Mouse (Mus musculus) spleen, postnatal 4 days (tissue): ENCODE data around the gene Akr1c12.
"Not testable (repeated sequence)": the region's sequence is repeated elsewhere in the genome, so short reads cannot be mapped to it uniquely, and the experiment has no call there.

Experiments used
- DNase-seq, 2 experiments: peaks; one replicate each; pipeline ENCODE4 v3.0.0; 2022; ENCODE audit warnings: low spot score in 2 of 2

Akr1c12 gene

DNA sequence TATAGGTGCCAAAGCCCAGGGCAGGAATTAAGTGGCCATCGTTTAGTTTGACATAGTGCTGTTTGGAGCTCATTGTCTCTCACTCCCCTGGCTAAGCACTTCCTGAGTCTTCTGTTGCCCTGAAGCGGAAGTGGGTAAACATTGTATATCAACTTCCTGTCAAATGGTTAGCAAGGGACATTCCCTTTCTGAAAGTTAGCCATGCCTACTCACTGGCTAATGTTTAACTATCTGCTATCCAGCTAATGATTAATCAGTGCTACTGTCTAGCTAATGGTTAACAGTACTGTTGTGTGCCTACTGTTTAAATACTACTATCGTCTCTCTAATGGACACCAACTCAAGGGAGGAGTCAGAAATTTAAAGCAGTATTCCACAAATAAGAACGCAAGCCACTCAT is at the start of gene Akr1c12:
Gene Akr1c12, minus strand, starts transcription at position 150 of the 400 bp plus-strand sequence.
- no peak for DNase-seq

DNA sequence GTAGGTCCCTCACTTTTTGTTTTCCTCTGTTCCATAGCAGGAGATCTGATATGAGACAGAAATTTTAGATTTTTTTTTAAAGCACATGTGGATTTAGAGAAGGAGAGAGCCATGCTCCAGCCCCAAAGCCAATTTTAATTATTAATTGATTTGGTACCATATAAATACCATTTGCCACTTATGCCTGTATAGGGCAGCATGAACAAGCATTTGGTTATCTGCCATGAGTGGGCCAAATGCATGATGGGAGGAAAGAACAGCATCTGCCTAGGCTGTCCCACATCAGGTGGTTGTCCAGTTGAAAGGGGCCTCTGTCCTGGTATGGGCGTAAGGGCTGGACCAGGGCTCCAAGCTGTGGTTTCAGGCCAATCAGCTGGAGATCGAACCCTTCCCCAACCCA is 39.5 kb upstream of the Akr1c12 start:
- no peak for DNase-seq

DNA sequence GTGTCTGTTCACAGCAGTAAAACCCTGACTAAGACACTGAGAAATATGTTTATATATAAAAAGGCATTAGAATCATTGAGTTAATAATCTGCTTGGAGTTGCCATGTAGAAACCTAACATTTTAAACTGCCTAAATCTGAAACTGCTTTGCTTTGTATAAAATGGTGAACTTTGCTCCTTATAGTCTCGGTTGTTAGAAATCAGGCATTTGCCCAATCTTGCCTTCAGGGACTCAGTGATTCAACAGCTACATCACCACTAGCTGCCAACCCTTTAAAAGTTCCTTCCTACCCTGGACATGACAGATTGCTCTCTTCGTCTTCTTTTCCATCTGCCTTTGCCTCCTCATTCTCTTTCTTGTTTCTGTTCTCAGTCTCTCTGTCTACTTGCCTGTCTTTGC is 34.7 kb upstream of the Akr1c12 start:
- DNase-seq = no peak

DNA sequence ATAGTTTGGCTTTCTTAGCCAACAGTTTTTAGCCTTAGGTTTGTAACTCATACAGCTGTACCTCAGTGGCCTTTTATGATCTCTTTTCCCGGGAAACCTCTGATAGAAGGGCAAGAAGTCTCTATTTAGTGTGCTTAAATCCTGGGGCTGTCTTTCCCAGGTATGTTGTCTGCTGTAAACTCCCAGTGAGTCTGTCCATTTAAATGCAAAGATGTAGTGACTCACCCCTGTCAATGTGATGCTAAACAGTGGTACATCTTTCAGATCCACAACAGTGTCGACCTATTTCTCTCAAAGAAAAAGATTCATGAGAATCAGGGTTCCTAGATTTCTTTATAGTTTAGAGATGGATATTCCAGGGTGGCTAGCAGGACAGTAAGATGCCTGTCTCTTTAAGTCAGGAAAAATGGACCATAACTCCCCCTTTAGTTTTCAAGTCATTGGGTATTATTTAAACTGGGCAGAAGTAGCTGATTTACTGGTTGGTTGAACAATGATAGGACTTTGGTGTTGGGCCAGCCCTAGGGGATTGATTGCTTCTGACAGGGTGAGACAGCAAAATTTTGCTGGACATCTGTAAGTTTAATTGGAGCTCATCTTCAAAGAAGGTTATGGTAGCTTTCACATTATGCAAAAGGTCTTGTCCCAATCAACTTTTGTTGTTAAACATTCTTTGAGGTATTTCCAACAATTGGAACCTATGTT is 25.8 kb upstream of the Akr1c12 start:
- no peak for DNase-seq

DNA sequence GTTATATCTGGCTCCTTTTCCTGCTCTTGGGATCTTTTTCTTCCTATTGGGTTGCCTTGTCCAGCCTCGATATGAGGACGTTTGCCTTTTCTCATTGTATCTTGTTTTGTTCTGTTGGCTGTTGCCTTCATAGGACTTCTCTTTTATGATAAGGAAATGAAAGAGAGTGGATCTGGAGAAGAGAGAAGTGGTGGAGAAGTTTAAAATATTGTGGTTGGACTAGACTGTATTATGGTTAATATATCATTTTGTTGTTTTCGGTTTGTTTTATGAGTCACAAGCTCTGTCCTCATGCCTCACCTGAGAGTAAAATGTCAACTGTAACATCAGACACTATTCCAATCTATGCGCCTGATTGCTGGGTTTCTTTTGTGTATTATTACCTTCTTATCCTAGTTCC is 17.8 kb upstream of the Akr1c12 start:
- DNase-seq = no peak

DNA sequence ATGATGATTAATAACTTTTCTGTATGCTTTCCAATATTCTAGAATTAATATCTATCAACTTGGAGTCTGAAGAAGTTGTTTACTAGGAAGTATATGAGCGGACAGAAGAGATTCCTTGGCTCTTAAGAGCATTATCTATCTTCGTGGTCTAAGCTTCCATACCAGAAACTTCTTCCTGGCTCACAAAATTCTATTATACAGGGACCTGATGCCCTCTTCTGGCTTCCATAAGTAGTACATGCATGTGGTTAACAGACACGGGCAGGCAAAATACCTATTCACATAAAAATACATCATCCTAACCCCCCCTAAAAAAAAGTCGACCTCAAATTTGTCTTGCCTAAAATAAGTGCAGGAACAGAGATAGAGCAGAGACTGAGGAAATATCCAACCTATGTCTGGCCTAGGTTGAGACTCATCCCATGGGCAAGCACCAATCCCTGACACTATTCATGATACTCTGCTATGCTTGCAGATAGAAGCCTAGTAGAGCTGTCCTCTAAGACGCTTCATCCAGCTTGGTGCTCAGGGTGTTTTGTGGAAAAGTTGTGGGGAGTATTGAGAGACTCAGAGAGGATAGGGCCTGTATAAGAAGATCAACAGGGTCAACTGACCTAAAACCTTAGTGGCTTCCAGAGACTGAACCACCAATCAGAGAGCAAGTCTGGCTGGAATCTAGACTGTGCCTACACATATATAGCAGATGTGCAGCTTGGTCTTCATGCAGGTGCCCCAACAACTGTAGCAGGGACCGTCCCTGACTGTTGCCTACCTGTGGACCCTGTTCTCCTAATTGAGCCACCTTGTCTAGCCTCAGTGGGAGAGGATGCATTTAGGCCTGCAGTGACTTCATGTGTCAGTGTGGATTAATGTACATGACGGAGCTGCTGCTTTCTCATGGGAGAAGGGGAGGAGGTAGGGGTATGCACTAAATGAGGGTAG is 2.5 kb upstream of the Akr1c12 start:
- no peak for DNase-seq

DNA sequence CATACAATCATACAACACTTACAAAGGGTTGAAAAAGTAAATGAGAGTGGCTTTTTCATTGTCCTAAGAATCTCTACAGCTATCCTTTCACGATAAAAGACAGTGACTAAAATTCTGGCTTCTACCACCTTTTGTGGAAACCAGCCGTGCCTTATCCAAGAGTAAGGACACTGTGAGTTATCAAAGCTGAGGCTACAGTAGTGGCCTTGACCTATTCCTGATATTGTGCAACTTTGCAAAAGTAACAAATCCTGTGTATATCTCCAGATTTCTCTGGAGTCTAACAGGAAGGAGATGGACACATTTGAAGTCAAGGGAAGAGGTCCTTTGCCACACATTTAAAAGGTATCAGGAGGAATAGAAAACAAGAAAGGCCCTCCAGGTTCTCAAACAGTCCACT is 1.7 kb downstream of the Akr1c12 start:
- DNase-seq = no peak

DNA sequence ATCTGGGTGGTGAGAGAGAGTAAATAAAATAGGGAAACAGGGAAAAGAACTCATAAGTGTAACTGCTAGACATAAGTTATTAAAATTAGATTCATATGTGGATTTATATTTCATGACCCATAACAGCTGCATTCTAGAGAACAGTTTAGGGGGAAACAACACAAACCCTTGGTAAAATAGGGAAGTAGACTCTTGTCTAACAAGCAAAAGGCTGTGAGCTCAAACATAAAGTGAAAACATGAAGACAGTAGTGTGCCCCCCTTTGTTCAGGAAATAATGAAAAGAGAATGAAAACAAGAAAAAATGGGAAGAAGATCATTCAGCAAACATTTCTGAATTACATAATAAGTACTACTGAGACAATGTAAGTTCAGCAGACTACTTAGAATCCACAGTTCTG is 8.4 kb downstream of the Akr1c12 start:
- DNase-seq = no peak

DNA sequence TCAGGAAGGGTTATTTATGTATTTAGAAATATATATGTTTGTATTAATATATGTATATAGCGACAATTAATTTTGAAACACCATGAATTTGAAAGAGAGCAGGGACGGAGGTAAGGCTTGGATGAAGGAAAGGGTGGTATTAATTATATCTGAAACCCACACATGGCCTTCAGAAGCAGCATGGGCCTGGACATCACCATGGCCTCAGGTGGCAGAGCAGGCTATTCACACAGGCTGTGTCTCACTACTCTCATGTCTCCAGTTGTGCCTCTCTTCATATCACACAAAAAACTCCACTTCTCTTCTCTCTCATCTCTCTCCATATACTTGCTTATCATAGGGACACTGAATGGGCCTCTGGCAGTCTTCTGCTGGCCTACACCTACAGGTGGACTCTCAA is 13.8 kb downstream of the Akr1c12 start:
- DNase-seq = not testable (repeated sequence)

DNA sequence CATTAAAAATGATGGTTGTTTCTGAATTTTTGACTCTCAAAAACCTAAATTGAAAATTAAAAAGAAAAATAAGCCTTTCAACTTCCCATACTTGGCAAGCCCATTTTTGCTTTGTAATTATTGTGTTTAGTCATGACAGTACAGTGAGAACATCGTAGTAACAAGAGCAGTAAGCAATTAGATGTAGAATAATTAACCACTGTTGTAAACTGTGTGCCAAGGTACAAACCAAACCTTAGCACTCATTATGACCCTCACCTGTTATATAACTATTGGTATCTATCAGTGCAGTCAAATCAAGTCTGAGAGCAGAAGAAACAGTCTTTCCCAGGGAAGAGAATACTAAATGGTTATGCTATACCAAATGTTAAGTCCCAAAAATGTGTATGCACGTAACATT is 14.2 kb downstream of the Akr1c12 start:
- DNase-seq = no peak

DNA sequence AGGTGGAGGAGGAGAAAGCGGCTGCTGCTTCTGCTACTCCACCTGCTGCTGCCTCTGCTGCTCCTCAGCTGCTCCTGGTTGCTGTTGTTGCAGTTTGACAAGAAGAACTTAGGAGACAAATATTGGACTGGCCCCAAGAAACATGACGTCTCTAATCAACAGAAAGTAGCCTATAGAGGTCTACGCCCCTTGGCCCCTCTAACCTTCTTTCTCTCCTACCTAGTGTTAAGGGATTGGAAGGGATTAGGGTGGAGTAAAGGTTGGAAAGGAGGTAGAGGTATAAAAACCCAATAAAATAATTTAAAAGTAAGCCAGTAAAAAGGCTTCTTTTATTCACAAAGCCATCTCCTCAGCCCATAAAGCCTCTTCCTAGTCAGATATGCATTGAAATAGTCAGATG is 14.6 kb downstream of the Akr1c12 start:
- DNase-seq = no peak

DNA sequence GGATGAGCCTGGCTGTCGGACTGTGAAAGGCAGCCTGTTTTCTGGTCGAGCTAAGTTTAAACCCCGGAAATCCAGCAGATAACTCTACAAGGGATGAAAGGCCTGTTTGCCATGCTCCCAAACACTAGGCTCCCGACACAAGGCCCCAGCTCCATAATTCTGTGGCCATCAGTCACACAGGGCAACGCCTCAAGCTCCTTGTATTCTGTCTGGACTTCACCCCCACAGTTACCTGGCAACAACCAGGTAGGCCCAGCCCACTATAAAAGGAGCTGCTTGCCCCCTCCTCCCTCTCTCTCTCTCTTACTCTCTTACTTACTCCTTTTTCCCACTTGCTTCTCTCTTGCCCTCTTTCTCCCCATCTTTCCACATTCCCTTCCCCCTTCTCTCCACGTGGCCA is 21.9 kb downstream of the Akr1c12 start:
- no peak for DNase-seq

DNA sequence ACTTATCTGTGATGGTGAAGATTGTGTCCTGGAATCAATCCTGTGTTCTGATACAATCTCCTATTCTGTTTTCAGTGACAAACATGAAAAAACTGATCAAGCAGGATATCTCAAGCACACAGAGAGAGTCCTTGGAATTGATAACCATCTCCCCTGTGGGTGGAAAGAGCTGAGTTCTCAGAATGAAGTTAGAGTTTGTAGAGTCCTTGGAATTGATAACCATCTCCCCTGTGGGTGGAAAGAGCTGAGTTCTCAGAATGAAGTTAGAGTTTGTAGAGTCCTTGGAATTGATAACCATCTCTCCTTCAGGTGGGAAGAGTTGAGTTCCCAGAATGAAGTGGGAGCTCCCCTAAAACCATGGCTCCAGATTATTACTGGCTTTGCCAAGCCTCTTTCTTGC is 22.3 kb downstream of the Akr1c12 start:
- not testable (repeated sequence) for DNase-seq

DNA sequence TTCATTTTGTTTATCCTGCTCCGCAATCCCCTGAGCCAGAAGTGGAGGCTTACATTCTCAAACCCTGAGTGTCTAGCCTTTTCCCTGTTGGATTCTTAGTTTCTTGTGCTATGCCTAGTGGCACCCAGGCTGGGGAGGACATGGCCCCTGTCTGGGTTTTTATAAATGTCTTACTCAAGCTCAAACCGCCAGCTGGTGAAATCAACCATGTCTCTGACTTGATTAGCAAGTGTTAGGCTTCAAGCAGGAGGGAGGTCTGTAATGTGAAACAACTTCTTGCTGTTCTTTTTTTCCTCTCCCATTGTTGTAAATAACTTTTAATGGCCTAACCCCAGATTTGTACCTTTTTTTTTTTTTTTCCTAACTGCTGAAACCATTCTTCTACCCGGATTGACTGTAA is 29.9 kb downstream of the Akr1c12 start:
- no peak for DNase-seq

DNA sequence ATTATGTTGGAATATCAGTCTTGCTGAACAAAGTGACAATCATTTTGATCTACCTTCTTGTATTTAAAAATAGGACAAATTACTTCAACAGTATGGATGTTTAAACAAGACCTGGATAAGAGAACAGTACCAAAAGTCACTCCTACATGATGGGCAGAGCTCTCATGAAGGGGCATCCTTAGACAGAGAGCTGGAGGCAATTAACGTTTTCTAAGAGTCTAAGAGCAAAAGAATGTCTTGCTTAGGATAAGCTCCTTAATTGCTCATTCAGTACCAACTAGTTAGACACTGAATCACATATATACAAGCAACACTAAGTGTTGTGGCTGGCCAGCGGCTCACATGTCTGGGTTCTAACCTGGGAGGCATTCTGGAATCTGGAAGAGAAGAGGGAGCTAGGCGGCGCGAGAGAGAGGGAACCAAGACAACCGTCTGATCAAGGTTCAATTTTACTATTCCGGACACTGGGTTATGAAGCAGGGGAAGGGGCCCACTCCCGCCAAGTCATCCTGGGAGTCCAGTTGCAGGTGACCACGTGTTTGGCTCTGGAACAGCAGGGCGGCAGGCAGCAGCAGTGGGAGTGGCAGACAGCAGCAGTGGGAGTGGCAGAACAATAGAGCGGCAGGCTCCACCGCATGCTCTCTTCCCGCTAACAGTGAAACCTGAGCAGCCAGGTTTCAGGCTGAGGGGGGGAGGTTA is 34.2 kb downstream of the Akr1c12 start:
- no peak for DNase-seq

DNA sequence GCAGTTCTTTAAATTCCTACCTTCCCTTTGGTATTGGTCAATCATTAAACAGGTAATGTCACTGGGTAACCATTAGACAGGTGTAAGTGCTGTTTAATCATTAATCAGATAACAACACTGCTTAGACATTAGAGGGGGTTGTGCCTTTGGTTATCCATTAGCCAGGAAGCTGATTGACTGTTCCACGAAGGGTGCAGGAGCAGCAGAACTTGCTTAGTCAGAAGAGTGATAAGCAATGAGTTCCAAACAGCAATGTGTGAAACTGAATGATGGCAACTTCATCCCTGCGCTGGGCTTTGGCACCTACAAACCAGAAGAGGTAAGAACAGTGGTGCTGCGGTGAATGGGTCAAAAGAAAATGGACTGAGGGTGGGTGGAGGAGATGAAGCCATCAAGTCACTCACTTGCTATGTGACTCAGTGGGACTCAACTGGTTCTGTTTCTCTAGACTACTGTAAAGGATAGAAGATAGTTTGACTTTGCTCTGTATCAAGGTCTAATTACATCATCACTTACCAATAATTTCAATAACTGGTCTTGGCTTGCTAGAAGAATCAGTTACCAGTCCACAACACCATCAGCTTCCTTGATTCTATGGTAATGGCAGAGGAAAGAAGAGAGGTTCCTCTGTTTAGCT is 45.6 kb downstream of the Akr1c12 start:
- DNase-seq = no peak

DNA sequence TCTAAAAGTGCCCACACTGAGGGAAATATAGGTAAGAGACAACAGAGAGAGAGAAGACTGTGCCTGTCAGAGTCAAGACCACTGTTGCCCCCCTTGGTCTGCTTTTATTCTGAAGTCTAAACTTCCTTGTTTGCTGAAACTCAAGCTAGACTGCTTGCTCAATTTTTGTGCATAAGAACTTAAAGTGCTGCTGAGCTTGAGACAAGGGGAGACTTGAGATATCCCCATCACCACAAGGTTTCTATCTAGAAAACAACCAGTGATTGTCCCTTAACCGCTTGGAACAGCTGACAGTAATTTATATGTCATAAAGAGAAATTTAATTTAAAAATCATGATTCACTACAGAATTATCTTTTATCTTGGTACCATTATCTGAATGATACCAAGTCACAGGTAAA is 46.1 kb downstream of the Akr1c12 start:
- DNase-seq = no peak

DNA sequence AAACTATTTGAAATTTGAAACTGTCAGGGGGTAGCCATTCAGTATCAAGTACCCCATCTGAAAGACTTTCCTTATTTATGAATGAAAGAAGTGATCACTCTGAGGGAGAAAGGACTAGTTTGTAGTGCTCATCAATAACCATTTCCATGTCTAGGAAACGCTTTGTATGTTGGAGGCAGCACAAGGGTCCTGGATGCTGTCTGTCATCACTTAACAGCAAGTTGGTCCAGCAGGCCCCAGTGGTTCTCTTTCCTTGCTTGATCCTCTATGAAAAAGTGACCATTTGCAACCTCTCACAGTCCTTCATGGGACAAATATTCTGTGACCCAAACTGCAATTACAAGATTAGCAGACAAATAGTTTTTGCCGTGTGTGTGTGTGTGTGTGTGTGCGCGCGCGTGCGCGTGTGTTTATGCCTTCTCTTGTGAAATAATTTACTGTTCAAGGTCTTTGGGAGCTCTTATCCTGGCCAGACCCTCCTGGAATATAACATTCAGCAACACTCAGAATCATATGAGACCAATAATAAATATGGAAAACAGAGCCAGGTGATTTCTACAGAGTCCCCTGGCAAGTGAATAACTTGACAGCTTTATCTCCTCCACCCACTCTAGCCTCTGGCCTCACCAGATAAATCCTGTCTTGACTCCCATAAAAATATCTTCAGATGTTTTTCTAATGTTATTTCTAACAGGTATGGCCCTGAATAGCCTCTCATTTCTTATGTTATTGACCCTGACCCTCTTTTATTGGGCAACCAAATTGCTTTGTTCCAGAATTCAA is 48.2 kb downstream of the Akr1c12 start:
- DNase-seq = no peak

DNA sequence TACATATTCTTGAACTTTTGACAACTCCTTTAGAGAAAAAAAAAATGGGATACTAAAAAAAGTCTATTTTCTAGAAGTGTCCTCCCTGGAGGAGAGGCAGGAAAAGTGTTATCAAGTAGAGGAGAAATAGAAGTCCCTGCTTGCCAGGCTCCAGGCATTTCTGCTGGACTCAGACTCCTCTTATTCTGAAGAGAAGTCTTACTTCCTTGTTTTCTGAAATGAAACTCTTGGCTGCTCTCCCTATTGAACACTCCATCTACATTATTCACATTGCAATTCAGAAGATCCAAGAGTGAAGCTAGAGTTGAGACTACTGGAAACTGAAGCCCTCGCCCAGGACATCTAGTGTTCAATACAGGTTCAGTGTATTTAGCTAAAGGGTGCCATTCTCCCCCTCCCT is 50.8 kb downstream of the Akr1c12 start, which contains the start of gene Akr1c19:
Gene Akr1c19, plus strand, starts transcription at position 260 of the 400 bp plus-strand sequence.
- no peak for DNase-seq
